Mouse (Mus musculus): Measurements from ENCODE around the gene Otop3. TPM values are rescaled to one million over a fixed set of nuclear protein-coding genes. Genes with fewer than 3 reads are reported as not detected.
"Not testable (repeated sequence)": the region's sequence is repeated elsewhere in the genome, so short reads cannot be mapped to it uniquely, and the experiment has no call there.

The Otop3 gene
- total RNA-seq, 2 experiments from 2014 or later = 0.14 to 0.17 TPM

DNA sequence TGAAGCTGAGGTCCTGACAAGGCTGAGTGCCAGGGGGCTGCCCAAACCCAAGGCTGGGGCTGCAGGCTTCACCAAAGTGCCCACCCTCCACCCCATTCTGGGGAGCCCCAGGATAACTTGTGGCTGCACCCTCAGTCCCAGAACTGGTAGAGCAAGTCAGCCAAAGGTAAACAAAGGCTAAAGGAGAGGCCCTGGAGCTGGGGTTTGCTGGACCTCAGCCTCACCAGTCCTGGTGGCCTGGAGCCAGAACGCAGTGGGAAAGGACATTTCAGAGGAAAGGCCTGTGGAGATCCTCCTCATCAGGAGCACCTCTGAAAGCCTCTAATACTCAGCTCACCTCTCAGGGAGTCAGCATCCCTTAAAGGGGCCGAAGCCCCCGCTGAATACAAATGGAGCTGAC lies 29.6 kb downstream of the Otop3 start:
- no peak for DNase-seq (ENCODE audit: low spot score in 2 of 2)

DNA sequence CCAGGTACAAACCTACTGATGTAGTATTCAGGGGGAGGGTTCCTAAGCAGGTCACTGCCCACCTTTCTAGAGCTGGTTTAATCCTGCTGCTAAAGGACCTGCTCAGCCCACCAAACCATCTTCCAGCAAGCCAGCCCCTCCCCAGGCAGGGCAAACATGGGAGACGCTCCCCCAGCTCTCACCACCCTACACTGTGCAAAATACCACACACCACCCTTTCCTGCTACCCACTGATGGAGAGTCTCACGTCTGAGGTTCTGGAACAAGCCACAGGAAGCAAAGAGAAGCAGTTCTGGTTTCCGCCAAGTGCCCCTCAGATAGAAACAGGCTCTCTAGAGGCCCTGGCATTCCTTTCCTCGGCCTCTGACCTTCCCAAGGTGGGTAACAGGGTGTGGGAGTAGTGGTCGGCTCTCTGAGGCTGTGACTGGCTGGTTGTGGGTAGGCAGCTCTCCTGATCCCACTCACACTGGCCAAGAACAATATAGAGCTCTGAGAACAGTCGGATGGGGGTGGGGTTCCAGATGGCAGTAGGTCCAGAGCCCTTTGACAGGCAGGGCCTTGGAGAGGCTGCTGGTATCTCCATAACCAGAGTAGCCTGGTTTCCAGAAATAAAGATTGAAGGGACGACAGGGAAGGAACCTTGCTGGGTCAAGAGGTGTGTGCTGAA lies 31.6 kb downstream of the Otop3 start:
- no peak for DNase-seq (ENCODE audit: low spot score in 2 of 2)

DNA sequence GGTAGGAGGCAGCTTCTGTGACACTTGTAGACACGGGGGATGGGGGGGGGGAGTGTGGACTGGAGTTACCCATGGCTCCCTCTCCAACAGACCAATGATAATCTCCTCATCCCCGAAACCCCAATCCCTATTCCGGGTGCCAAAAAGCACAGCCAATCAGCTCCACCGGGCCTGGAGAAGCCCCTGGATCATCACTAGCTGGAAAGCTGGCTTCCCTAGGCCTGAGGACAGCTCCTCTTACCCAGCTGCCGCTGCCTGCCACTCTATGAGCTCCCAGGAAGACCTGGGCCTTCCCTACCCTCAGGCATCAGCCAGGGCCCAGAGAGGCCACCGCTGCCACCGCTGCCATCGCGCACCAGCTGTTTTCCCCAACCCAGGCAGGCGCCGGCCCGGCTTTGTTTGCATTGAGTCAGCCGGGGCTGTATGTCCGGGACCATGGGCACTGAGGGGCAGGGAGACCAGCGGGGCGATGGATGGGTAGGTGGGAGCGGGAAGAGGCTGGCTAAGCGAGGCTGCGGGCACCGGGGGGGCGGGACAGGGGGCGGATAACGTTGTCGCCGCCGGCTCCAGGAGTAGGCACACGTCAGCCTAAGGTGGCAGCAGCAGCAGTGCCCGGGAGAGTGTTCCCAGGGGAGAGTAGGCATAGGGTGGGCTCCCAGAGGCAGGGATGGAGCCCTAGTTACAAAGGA lies 32.3 kb downstream of the Otop3 start:
- DNase-seq (ENCODE audit: low spot score in 2 of 2) = peak; percentile 66 to 77

DNA sequence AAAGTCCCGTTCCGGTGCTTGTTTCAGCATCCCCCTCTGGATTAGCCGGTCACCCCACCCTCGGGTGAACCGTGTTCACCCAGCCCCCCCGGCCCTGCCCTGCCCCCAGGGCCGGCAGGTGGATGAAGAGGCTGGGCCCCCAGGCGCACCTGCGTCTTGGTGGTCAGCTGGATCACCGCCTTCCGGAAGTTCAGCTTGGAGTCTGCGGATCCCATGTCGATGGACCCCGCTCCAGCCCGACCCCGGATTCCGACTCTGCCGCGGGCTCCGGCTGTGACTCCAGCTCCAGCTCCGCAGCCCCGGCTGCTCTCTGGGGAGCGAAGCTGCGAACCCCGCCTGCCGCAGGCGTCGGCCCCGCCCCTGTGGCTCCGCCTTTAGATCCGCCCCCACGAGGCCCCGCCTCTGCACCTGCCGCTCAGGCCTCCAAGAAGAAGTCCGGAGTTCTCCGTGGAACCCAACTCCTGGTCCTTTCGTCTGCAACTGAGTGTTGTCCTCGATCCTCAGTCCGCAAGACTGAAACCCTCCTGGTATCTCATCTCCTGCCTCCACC lies 32.9 kb downstream of the Otop3 start, which contains the start of gene Hid1:
Gene Hid1 (minus strand): TSS at position 362 of the 550 bp plus-strand sequence.
- peak; percentile 79 to 86 for DNase-seq (ENCODE audit: low spot score in 2 of 2)

DNA sequence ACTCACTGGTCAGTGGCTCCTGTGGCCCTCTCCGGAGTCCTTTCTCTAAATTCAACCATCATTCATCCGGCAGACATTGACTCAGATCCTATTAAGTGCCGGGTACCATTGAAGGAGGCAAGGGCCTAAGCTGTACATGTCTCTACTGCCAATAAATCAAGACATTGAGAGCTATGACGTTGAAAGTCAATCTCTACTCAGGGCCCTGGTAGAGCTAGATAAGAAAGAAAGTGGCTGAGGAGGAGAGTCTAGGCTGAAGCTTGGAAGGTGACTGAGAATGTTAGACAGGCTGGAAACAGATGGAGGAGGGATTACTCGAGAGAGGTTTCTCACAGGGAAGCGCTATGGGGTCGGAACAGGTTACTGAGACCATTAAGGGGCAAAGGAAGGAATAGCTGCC lies 35.8 kb downstream of the Otop3 start:
- DNase-seq (ENCODE audit: low spot score in 2 of 2) = no peak

DNA sequence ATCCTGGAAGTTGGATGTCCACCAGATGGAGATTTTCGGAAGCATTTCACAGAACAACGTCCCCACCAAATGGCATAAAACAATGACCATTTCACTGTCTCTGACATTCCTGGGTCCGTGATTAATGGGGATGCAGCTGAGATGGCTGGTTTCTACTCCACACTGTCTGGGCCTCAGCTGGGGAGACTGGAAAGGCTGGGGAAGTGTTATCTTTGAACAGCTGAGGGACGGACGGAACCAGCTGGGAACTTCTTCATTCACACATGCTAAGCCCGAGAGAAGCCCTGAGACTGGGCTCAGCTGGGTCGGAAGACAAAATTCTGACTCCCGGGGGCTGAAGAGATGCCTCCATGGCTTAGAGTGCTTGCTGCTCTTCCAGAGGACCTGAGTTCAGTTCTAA lies 36.8 kb downstream of the Otop3 start:
- DNase-seq (ENCODE audit: low spot score in 2 of 2) = no peak

DNA sequence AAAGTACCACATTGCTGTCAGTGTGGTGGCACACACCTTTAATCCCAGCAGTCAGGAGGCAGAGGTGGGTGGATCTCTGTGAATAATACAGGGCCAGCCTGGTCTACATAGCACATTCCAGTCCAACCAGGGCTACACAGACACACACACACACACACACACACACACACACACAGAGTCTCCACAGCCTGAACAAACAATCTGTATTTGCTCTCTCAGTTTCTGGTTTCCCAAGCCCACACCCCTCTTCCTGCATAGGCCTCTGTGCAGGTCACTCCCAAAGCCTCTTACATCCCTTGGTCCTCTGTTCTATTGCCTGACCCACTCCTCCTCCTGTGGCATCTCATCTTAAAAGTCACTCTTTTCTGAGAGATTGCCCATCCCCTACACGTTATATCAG lies 37.5 kb downstream of the Otop3 start:
- no peak for DNase-seq (ENCODE audit: low spot score in 2 of 2)

DNA sequence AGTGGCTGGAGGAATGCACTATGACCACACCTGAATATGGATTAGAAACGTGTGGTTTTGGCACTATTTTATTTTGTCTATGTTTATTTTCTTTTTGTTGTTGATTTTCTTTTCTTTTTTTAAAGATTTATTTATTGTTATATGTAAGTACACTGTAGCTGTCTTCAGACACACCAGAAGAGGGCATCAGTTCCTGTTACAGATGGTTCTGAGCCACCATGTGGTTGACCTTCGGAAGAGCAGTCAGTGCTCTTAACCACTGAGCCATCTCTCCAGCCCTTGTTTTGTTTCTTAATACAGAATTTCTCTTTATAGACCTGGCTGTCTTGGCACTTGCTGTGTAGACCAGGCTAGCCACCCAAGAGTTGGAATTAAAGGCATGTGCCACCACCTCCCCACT lies 38.2 kb downstream of the Otop3 start:
- no peak for DNase-seq (ENCODE audit: low spot score in 2 of 2)

DNA sequence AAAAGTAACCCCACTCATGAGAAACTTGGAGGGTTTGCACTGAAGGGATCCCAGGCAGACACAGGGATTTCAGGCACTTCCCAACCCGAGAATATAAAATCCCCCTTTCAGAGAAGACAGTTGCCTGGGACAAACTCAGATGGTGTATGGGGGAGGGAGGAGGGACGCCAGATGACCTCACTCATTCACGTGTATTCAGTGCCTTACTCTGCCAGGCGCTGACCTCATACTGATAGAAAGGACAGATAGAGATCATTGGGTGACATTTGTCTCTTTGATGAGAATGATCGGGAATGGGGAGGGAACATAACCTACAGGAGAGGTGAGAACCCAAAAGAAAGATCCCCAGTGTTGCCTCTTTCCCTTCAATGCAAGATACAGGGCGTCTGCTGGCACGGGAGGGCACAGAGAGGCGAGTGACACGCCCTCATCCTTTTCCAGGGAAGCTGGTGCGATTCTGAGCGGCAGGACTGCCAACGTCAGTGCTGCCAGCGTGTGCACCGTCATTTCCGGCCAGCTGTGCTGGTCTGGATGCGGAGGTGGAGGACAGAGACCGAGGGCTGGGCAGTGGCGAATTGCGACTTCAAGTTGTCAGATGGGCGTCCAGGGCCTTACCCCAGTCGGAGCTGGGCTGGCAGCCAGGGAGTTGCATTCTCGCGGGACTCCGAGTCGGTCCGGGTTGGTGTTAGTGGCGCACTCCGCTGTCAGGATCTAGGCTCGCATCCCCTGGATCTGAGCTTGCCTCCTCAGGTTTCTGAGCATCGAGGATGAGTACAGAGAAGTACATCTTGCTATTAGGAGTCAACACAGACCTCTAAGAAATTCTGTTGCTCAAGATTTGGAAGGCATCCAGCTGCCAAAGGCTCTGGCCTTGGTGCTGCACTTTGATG lies 39.5 kb downstream of the Otop3 start:
- peak; percentile 60 to 70 for DNase-seq (ENCODE audit: low spot score in 2 of 2)

DNA sequence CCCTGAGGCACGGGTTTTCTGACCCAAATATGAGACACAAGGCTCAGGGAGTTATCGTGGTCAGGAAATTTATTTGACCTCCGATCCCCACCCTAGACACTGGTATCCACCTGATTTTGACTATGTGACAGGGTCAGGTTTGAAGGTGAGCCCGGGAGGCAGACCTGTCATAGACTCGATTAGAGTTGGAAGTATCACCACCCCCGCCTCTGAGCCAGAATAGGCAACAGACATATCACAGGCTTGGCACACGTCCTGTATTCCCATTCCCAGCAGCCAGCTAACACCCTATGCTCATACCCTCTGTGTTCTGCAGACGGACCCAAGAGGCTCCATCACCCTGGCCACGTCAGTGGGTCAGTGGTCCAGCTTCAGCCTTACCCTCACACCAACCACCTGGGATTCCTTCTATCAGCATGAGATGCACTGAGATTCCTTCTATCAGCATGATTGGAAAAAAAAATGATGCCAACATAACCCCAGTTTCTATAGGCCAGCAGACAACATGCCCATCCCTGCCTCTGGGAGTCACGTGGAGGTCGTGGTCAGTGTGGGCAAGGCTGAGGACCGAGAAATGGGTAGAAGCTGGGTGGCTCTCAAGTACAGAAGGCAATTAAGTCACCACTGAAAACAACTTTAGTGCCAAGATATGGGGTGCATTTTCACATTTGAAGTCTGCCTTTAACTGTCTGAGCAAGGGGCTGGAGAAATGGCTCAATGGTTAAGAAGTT lies 40.3 kb downstream of the Otop3 start:
- DNase-seq (ENCODE audit: low spot score in 2 of 2) = peak; percentile 58 to 63

DNA sequence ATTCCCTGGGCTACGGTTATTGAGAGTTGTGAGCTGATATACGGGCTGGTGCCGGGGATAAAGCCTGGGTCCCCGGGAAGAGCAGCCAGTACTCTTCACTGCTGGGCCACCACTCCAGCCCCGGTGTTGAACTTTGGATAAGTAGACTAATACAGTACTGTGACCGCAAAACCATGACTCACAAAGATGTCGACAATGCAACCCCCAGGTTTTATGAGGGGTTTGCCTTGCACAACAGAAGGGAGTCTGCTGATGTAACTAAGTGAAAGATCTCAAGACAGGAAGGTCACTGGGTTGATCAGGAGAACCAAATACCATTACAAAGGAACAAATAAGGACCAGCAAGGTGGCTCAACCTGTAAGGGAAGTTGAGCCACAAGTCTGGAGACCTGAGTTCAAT lies 42.2 kb downstream of the Otop3 start:
- no peak for DNase-seq (ENCODE audit: low spot score in 2 of 2)

DNA sequence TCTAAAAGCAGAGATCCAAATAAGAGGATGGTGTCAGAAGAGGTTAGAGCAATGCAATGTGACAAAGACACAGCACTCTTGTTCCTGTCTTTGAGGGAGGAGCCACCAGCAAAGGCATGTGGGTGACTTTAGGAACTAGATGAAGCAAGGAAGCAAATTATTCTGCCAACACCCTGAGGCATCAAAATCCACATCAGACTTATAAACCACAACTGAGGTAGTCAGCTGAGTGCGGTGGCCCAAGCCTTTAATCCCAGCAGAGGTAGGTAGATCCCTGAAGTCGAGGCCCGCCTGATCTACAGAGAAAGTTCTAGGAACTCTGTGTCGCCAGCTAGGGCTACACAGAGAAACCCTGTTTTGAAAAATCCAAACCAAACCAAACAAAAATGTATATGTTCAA lies 42.7 kb downstream of the Otop3 start:
- no peak for DNase-seq (ENCODE audit: low spot score in 2 of 2)

DNA sequence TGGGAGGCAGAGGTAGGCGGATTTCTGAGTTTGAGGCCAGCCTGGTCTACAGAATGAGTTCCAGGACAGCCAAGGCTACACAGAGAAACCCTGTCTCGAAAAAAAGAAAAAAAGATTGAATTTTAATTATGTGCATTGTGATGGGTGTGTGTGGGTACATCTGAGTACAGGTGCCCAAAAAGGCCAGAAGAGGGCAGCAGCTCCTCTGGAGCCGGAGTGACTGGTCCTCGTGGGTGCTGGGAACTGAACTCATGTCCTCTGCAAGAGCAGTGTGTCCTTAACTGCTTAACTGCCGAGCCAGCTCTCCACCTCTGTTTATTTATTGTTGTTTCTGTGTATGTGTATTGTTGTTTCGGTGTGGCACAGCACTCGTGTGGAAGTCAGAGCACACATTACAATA lies 43.3 kb downstream of the Otop3 start:
- DNase-seq (ENCODE audit: low spot score in 2 of 2) = no peak

DNA sequence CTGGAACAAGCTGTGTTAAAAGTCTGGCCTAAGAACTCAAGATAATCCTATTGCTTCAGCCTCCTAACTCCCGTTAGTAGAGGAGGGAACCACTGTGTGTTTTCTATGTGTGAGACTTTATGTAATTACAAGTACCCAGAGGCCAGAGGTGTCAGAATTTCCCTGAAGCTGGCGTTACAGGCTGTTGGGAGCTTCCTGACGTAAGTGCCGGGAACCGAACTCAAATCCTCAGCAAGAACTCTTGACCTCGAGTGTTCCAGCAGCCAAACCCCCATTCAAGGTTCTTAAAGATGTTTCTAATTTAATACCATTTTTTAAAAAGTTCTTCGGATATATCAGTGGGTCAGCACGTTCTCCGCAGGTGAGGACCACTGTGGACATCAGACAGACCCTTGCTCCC lies 46.7 kb downstream of the Otop3 start:
- no peak for DNase-seq (ENCODE audit: low spot score in 2 of 2)

DNA sequence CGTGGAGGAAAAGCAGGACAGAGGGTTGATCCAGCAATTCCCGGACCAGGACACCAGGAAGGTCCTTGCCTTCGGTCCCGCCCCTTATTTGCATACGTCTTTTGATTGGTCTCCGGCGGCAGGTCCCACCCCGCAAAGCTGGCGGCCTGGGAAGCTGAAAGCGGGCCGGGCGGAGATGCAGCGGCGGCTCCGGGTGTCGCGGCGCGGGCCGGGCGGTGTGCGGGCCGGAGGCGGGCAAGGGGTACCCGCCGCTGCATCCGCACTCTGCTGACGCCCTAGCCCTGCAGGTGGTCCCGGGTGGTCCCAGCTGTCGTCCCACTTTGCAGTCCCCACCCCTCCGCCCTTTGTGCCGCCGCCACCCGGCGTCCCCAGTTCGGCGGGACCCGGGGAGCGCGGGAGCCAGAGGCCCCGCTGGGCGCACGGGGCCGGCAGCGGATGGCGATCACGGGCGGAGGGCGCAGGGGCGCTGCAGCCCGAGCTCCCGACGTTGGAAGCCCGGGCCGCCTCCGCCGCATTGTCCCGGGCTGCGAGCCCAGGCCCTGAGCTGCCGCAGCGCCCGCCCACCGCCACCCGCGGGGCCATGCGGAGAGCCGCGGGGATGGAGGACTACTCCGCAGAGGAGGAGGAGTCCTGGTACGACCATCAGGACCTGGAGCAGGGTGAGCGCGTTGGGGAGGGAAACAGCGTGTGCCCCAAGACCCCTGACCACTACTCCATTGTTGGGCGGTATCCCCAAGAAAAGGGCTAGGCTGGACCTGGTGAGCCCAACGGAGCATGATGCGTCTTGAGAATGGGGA lies 47.4 kb downstream of the Otop3 start, which contains the start of gene Cdr2l:
Gene Cdr2l (plus strand): TSS at position 174 of the 797 bp plus-strand sequence.
- DNase-seq (ENCODE audit: low spot score in 2 of 2) = peak; percentile 84 to 91

DNA sequence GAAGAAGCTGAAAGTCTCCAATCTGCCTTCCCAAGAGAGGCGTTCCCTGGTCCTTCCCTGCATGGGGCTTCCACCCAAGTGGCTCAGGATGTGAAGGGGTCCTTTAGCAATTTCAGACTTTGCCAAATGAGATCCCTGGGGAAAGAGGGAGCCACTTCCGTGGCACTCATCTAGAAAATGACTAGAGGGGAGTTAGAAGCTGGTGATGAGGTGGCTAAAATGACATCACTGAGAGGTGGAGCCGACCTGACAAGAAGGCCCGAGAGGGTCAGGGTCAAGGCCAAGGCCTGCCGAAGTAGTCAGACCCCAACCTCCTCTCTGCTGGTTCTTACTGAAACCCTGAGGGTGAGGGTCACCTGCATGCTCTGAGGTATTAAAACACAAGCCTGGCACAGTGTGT lies 48.4 kb downstream of the Otop3 start:
- DNase-seq (ENCODE audit: low spot score in 2 of 2) = no peak

DNA sequence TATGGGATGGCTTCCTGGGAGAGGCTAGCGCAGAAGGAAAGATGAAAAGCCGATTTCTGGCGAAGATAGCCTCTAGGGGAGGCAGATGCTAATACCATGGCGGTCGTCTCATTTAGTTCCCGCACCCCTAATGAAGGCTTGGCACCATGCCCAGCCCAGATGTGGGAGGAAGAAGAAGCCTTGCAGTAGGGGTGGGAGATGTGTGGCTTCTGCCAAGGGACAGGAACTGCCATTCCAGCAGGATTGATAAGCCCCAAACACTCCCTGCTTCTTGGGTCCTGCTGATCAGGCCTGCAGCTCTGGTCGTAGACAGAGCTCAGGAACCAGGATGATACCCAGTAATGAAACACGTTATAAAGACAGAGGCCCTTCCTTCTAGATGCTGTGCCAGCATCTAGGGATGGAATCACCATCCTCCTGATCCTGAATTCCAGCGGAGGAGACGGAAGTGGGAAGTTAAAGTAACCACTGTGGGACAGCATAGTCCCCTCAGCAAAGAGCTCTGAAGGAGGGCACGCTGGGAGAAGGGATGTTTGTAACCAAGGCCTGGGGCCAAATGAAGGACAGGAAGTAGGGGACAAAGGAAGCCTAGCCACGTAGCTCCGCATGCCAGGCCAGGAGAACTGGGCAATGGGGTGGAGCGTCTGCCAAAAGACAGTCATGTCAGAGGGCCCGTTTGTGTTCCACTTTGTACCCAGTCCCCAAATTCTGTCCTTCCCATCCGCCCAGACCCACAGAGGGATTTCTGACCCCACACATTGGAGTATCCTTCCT lies 49.4 kb downstream of the Otop3 start:
- peak; percentile 43 to 69 for DNase-seq (ENCODE audit: low spot score in 2 of 2)

DNA sequence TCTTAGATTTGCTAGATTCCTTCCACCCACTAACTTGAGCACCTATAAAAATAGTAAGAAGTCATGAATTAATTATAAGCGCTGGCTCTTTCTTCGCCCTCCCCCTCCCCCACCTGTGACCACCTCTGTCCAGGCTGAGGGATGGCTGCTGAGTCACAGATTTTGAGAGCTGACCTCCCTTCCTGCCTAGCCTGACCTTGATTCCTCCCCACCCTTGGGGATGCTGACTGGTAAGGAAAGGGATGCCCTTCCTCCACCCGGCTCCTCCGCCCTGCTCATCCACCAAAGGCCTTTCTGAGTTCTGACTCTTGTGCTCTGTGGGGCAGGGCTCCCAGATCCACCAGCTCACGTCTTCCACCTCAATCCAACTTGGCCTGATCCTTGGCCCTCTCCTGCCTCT lies 50.1 kb downstream of the Otop3 start:
- no peak for DNase-seq (ENCODE audit: low spot score in 2 of 2)

DNA sequence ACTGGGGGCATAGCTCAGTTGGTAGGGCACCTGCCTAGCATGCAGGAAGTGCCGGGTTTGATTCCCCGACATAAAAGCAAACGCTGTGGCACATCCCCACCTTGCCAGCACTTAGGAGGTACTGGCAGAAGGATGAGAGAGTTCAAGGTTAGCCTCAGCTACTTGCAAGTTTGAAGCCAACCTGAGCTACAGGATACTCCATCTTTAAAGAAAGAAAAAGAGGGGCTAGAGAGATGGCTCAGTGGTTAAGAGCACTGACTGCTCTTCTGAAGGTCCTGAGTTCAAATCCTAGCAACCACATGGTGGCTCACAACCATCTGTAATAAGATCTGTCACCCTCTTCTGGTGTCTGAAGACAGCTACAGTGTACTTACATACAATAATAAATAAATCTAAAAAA lies 52.3 kb downstream of the Otop3 start:
- not testable (repeated sequence) for DNase-seq (ENCODE audit: low spot score in 2 of 2)

All from layer of hippocampus, postnatal 14 days (tissue).